25 mouse cellular contexts compared by ENCODE assay signal in the genomic region with DNA sequence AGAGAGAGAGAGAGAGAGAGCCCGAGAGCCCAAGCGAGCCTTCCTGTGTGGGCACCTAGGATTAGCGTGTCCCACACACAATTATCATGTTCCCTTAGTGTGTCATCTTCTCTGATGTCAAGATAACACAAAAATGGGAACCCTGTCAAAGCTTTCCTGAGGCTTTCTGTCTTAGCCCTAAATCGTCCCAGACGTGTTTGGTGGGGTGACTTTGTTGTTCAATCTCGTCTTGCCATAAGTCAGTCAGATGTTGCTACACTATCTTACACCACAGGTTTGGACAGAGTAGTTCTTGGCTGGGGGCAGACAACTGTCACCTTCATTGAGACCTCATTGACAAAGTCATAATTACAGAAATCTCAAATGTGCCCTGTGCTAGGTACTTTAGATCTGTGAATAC. TPM values are rescaled to one million over a fixed set of nuclear protein-coding genes. Genes with fewer than 3 reads are reported as not detected.
DNase-seq lines count a peak whose midpoint lies in the region; ATAC-seq and TF ChIP-seq lines count a peak whose summit lies in the region.
"Had no signal": no experiment of that assay in that cellular context is flagged by ENCODE, and none has a peak within 500 bp of the region (broad histone marks: within the 10 kb centered on the region; RNA-seq: fewer than 3 reads in every experiment).

No protein-coding gene starts in this region.

- H3K79me2 ChIP-seq in MEL (ENCODE audit: control insufficient read depth, insufficient read depth, low read length, poor library complexity): no peaks in the 10 kb centered on the region; the same call in 1 of the 2 replicates

- no peaks in the 10 kb centered on the region for H3K36me3 ChIP-seq in heart, embryonic 12.5 days
- no peaks in the 10 kb centered on the region for H3K36me3 ChIP-seq in liver, embryonic 12.5 days
- no peaks in the 10 kb centered on the region for H3K36me3 ChIP-seq in liver, embryonic 11.5 days (ENCODE audit: control insufficient read depth, insufficient read depth, low read length)
- H3K36me3 ChIP-seq in MEL (ENCODE audit: control insufficient read depth in 1 of 2, insufficient read depth in 2 of 2, low read length in 2 of 2): peaks cover 0 to 7% of the 10 kb centered on the region in 2 experiments; a peak in 2 of 4 replicates
- H3K36me3 ChIP-seq: embryonic facial prominence, embryonic 10.5 days; forebrain, embryonic 12.5 days; G1E; heart, embryonic 15.5 days; hindbrain, embryonic 10.5 days had no signal

- no peak for TF ChIP-seq RAD21 in MEL (IDR thresholded peaks at IDR 0.05; ENCODE audit: low read depth, low read length)

- no peak for TF ChIP-seq EP300 in MEL (IDR thresholded peaks at IDR 0.05; ENCODE audit: low read depth in 1 of 2, low read length in 2 of 2)

- H3K4me1 ChIP-seq in heart, embryonic 12.5 days (replicated peaks): peaks cover 27% of the 10 kb centered on the region
- peaks cover 32% of the 10 kb centered on the region for H3K4me1 ChIP-seq in liver, embryonic 12.5 days
- peaks cover 15% of the 10 kb centered on the region for H3K4me1 ChIP-seq in liver, embryonic 11.5 days (replicated peaks; ENCODE audit: control insufficient read depth, insufficient read depth, low read length)
- H3K4me1 ChIP-seq in MEL (ENCODE audit: control insufficient read depth in 1 of 2, insufficient read depth in 2 of 2, low read length in 2 of 2): peaks cover 0 to 15% of the 10 kb centered on the region in 2 experiments; a peak in 2 of 4 replicates

- H3K27me3 ChIP-seq in heart, embryonic 12.5 days (replicated peaks): peaks cover 72% of the 10 kb centered on the region
- H3K27me3 ChIP-seq in liver, embryonic 12.5 days (replicated peaks): peaks cover 91% of the 10 kb centered on the region
- peaks cover 72% of the 10 kb centered on the region for H3K27me3 ChIP-seq in liver, embryonic 11.5 days (replicated peaks; ENCODE audit: control insufficient read depth, insufficient read depth, low read length)
- 0 out of 4 replicates have a peak, but pooled peaks cover 0 to 2% of the 10 kb centered on the region in 2 experiments for H3K27me3 ChIP-seq in MEL (ENCODE audit: control insufficient read depth in 1 of 2, insufficient read depth in 2 of 2, low read length in 2 of 2)

- TF ChIP-seq POLR2A in MEL (IDR thresholded peaks at IDR 0.05; ENCODE audit: control insufficient read depth in 1 of 2, insufficient read depth in 1 of 2, low read depth in 1 of 2, low read length in 2 of 2, poor library complexity in 1 of 2): no peak

- no peak for DNase-seq in heart, adult 9 months (ENCODE audit: low spot score in 2 of 2)
- DNase-seq in liver, embryonic 11.5 days (ENCODE audit: low spot score): no peak
- DNase-seq in MEL (ENCODE audit: low read depth, low spot score): peak; percentile 51
- peak; percentile 36 for DNase-seq in induced T-regulatory cell, adult 2 months (ENCODE audit: low read depth)
- no peak for DNase-seq in retina, postnatal 1 day
- DNase-seq in adrenal gland, adult 2 months: no peak
- DNase-seq: adrenal gland, postnatal 14 days; cerebellum, adult 18-20 months; cerebellum, adult 9-11 months; cerebellum, postnatal 36 days; gastrocnemius, postnatal 14 days; heart, postnatal 14 days; kidney, adult 2 months had no signal

- no peaks in the 10 kb centered on the region for H3K9me3 ChIP-seq in heart, embryonic 12.5 days (replicated peaks)
- no peaks in the 10 kb centered on the region for H3K9me3 ChIP-seq in liver, embryonic 12.5 days (replicated peaks)
- H3K9me3 ChIP-seq in liver, embryonic 11.5 days (ENCODE audit: control insufficient read depth, low read length): no peaks in the 10 kb centered on the region
- no peaks in the 10 kb centered on the region for H3K9me3 ChIP-seq in MEL (replicated peaks; ENCODE audit: insufficient read depth, low read length)
- H3K9me3 ChIP-seq: embryonic facial prominence, embryonic 10.5 days; forebrain, embryonic 12.5 days; heart, embryonic 15.5 days; hindbrain, embryonic 10.5 days had no signal

- TF ChIP-seq CTCF in MEL (IDR thresholded peaks at IDR 0.05 in 2 of 3, conservative IDR thresholded peaks at IDR 0.05 in 1 of 3; ENCODE audit: control insufficient read depth in 1 of 3, insufficient read depth in 1 of 3, low read depth in 2 of 3, low read length in 3 of 3, poor library complexity in 1 of 3, severe bottlenecking in 1 of 3): no peak

- 36% methylated on average over 6 of the region's 6 CpGs for WGBS in heart, embryonic 12.5 days
- 33% methylated on average over 6 of the region's 6 CpGs for WGBS in liver, embryonic 12.5 days (ENCODE audit: insufficient replicate concordance)
- WGBS in liver, embryonic 11.5 days: 40% methylated on average over 6 of the region's 6 CpGs

- H3K27ac ChIP-seq in heart, embryonic 12.5 days (ENCODE audit: poor library complexity, severe bottlenecking): no peak overlapping the region
- no peak overlapping the region for H3K27ac ChIP-seq in liver, embryonic 12.5 days
- H3K27ac ChIP-seq in liver, embryonic 11.5 days (ENCODE audit: low read depth, low read length): no peak overlapping the region
- H3K27ac ChIP-seq in MEL (ENCODE audit: control insufficient read depth, low read depth, low read length): no peak overlapping the region
- H3K27ac ChIP-seq: embryonic facial prominence, embryonic 10.5 days; forebrain, embryonic 12.5 days; heart, embryonic 15.5 days; hindbrain, embryonic 10.5 days; hindbrain, embryonic 14.5 days had no signal

- H3K9ac ChIP-seq in heart, embryonic 12.5 days: no peak overlapping the region
- no peak overlapping the region for H3K9ac ChIP-seq in liver, embryonic 12.5 days
- H3K9ac ChIP-seq in liver, embryonic 11.5 days (ENCODE audit: low read depth, low read length): no peak overlapping the region
- peak overlapping the region; percentile 10 for H3K9ac ChIP-seq in MEL (ENCODE audit: control insufficient read depth, low read depth, low read length, poor library complexity, severe bottlenecking)
- H3K9ac ChIP-seq: forebrain, embryonic 12.5 days had no signal

- 0 out of 2 replicates have a peak overlapping the region, but pooled peaks have one; percentile 70 for H3K4me2 ChIP-seq in heart, embryonic 12.5 days
- peak overlapping the region; percentile 56; the same call in 1 of the 2 replicates for H3K4me2 ChIP-seq in liver, embryonic 12.5 days
- no peak overlapping the region for H3K4me2 ChIP-seq in liver, embryonic 11.5 days

- ATAC-seq in heart, embryonic 12.5 days (ENCODE audit: insufficient number of reproducible peaks, low FRiP score): no peak
- ATAC-seq in liver, embryonic 12.5 days: no peak
- no peak for ATAC-seq in liver, embryonic 11.5 days (replicated peaks; ENCODE audit: low FRiP score)
- ATAC-seq: forebrain, embryonic 16.5 days; intestine, embryonic 16.5 days had no signal

- H3K4me3 ChIP-seq in heart, embryonic 12.5 days: no peak overlapping the region
- no peak overlapping the region for H3K4me3 ChIP-seq in liver, embryonic 12.5 days
- H3K4me3 ChIP-seq in liver, embryonic 11.5 days (ENCODE audit: low read depth, low read length): no peak overlapping the region
- peak overlapping the region in 1 of 2 experiments; percentile 60; a peak in 3 of 4 replicates for H3K4me3 ChIP-seq in MEL (ENCODE audit: control insufficient read depth in 1 of 2, insufficient read depth in 1 of 2, low read depth in 2 of 2, low read length in 2 of 2)

TF ChIP-seq in MEL, 35 proteins besides CTCF, POLR2A, EP300 and RAD21:
- no peak for TF ChIP-seq NELFE (IDR thresholded peaks at IDR 0.05; ENCODE audit: low read depth, low read length)
- TF ChIP-seq GATA1 (IDR thresholded peaks at IDR 0.05; ENCODE audit: low read depth, low read length): 0 out of 2 replicates have a peak, but pooled peaks have one; percentile 13

RNA-seq across cellular contexts. Expression of gene Elovl3, which starts 0.9 kb away (rescaled TPM):
- not detected in 2 replicates for polyA plus RNA-seq in heart, embryonic 12.5 days (2016; fragmentation: Nextera tagmentation; extraction: Ambion mirVana)
- not detected in 2 replicates for polyA plus RNA-seq in liver, embryonic 12.5 days (2016; fragmentation: Nextera tagmentation; extraction: Ambion mirVana)
- not detected in 2 replicates for polyA plus RNA-seq in liver, embryonic 11.5 days (2014; fragmentation: Nextera tagmentation; extraction: Ambion mirVana)
- 1.2 and 1.4 TPM in 2 replicates for total RNA-seq in MEL (2012; rRNA removed)
- polyA plus RNA-seq in MEL (2012; ENCODE audit: insufficient read depth in 1 of 2, insufficient read length in 2 of 2, low read depth in 1 of 2, low replicate concordance in 2 of 2, missing spikeins in 1 of 2): 1 to 10 TPM in 1 of 2 experiments, not detected in 1; 2.3 TPM
- 10 to 100 TPM; 54.7 to 59.4 TPM for total RNA-seq in adrenal gland, adult 2 months (2021)
- 2.6 and 4.8 TPM in 2 replicates for polyA plus RNA-seq in adrenal gland, adult 2 months (2012; rRNA removed)
- total RNA-seq: G1E; gastrocnemius, postnatal 14 days; granulocyte monocyte progenitor cell, adult 5-6 weeks had no signal
- polyA plus RNA-seq: embryonic facial prominence, embryonic 10.5 days; forebrain, embryonic 12.5 days; forebrain, embryonic 16.5 days; frontal cortex, adult 2 months; G1E; heart, embryonic 15.5 days; hindbrain, embryonic 10.5 days; hindbrain, embryonic 14.5 days; intestine, embryonic 16.5 days had no signal

RNA-seq across cellular contexts. Expression of gene Pitx3, which starts 15.5 kb away (rescaled TPM):
- 1.0 and 2.2 TPM in 2 replicates for polyA plus RNA-seq in heart, embryonic 12.5 days (2016; fragmentation: Nextera tagmentation; extraction: Ambion mirVana)
- 0.59 and 0.94 TPM in 2 replicates for polyA plus RNA-seq in liver, embryonic 12.5 days (2016; fragmentation: Nextera tagmentation; extraction: Ambion mirVana)
- 0.47 and 0.55 TPM in 2 replicates for polyA plus RNA-seq in liver, embryonic 11.5 days (2014; fragmentation: Nextera tagmentation; extraction: Ambion mirVana)
- total RNA-seq in MEL (2012; rRNA removed): 0.08 and 0.10 TPM in 2 replicates
- under 1 TPM in 1 of 2 experiments, not detected in 1; 0.28 TPM for polyA plus RNA-seq in MEL (2012; ENCODE audit: insufficient read depth in 1 of 2, insufficient read length in 2 of 2, low read depth in 1 of 2, low replicate concordance in 2 of 2, missing spikeins in 1 of 2)
- total RNA-seq in adrenal gland, adult 2 months (2021): not detected
- 0.21 TPM in 1 of 2 replicates, not detected in the other for polyA plus RNA-seq in adrenal gland, adult 2 months (2012; rRNA removed)
- total RNA-seq: adrenal gland, postnatal 14 days; G1E; granulocyte monocyte progenitor cell, adult 5-6 weeks had no signal
- polyA plus RNA-seq: forebrain, embryonic 16.5 days; G1E; hindbrain, embryonic 10.5 days; hindbrain, embryonic 14.5 days; intestine, embryonic 16.5 days had no signal

RNA-seq across cellular contexts. Expression of gene Gbf1, which starts 19.7 kb away (rescaled TPM):
- 53.5 and 54.1 TPM in 2 replicates for polyA plus RNA-seq in heart, embryonic 12.5 days (2016; fragmentation: Nextera tagmentation; extraction: Ambion mirVana)
- polyA plus RNA-seq in liver, embryonic 12.5 days (2016; fragmentation: Nextera tagmentation; extraction: Ambion mirVana): 27.7 and 30.6 TPM in 2 replicates
- 30.8 and 31.1 TPM in 2 replicates for polyA plus RNA-seq in liver, embryonic 11.5 days (2014; fragmentation: Nextera tagmentation; extraction: Ambion mirVana)
- 20.1 and 23.7 TPM in 2 replicates for total RNA-seq in MEL (2012; rRNA removed)
- polyA plus RNA-seq in MEL (2012; ENCODE audit: insufficient read depth in 1 of 2, insufficient read length in 2 of 2, low read depth in 1 of 2, low replicate concordance in 2 of 2, missing spikeins in 1 of 2): 100 to 1,000 TPM in 1 of 2 experiments, 10 to 100 TPM in 1; 54.1 to 400 TPM
- total RNA-seq in adrenal gland, adult 2 months (2021): 10 to 100 TPM; 68.8 to 72.5 TPM
- polyA plus RNA-seq in adrenal gland, adult 2 months (2012; rRNA removed): 158 and 177 TPM in 2 replicates

RNA-seq across cellular contexts. Expression of gene Nolc1, which starts 56.9 kb away (rescaled TPM):
- 56.2 and 60.3 TPM in 2 replicates for polyA plus RNA-seq in heart, embryonic 12.5 days (2016; fragmentation: Nextera tagmentation; extraction: Ambion mirVana)
- 136 and 147 TPM in 2 replicates for polyA plus RNA-seq in liver, embryonic 12.5 days (2016; fragmentation: Nextera tagmentation; extraction: Ambion mirVana)
- polyA plus RNA-seq in liver, embryonic 11.5 days (2014; fragmentation: Nextera tagmentation; extraction: Ambion mirVana): 211 TPM in 2 replicates
- total RNA-seq in MEL (2012; rRNA removed): 276 and 294 TPM in 2 replicates
- polyA plus RNA-seq in MEL (2012; ENCODE audit: insufficient read depth in 1 of 2, insufficient read length in 2 of 2, low read depth in 1 of 2, low replicate concordance in 2 of 2, missing spikeins in 1 of 2): 100 to 1,000 TPM; 213 to 753 TPM
- 10 to 100 TPM; 44.6 to 72.2 TPM for total RNA-seq in adrenal gland, adult 2 months (2021)
- polyA plus RNA-seq in adrenal gland, adult 2 months (2012; rRNA removed): 4.3 and 5.8 TPM in 2 replicates

Comparison
In these comparisons a context has a peak if more than half of its experiments do, and no peak if none do; other contexts are left out.
1. DNase-seq: peak in MEL (single experiment) and induced T-regulatory cell, adult 2 months (single experiment); none in heart, adult 9 months (0 of 2), liver, embryonic 11.5 days (single experiment), retina, postnatal 1 day (single experiment) and adrenal gland, adult 2 months (single experiment).